Mouse (Mus musculus): ENCODE results near the gene Jun.

GRCm38 (mm10) chr4:95063609-95064210, 11.7 kb upstream of the Jun start:
- TF ChIP-seq CTCF (IDR thresholded peaks at IDR 0.05; ENCODE audit: borderline replicate concordance, extremely low read depth, insufficient read depth, insufficient read length) (no peak), POLR2A (IDR thresholded peaks at IDR 0.05; ENCODE audit: borderline replicate concordance, extremely low read depth, insufficient read depth, insufficient read length, poor library complexity, severe bottlenecking) (no peak)
